Mouse (Mus musculus) cerebellum, adult 11-12 months (tissue): ENCODE results near the gene Fer1l5.

Experiments used
- DNase-seq: peaks from one replicate; pipeline ENCODE4 v3.0.0; 2022

Fer1l5 gene

DNA sequence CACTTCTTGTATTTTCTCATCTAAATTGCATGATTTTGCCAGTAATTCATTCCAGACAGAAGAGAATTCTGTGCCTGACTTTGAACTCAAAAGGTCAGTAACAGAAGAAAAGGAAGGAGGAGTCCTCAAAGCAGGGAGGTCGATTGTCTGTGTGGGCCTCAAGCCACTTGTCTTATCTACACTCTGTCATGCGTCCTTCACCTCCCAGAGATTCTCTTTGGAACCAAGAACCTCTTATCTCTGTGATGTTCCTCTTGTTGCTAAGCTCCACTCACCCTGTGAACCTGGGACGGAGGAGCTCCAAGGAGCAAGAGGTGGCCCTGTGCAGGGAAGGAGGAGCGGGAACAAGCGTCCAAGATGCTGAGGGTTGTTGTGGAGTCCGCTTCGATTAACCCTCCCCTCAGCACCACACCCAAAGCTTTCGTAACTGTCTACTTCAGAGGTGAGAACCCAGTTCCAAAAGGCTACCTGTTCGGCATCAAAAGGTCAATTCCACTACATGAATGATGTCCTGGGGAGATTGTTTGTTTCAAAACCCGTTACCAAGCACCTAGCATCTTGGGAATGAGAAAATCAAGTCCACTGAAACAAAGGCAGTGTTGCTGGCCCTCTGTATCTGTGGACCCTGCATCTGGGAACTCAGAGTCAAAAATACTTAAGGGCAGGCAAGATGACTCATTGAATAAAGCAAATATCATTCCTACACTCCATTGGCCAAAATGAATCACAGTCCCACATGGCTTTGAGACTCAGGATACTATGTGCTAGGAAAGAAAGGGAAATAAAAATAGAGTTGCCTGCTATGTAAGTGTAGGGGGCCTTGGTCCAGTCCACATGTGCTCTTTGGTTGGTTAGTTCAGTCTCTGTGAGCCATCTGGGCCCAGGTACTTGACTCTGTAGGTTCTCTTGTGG, at the start of gene Fer1l5:
Gene Fer1l5, plus strand, starts transcription at position 358 of the 912 bp plus-strand sequence.
- no peak for DNase-seq

GRCm38 (mm10) chr1:36323076-36323475, 49.0 kb upstream of the Fer1l5 start:
- DNase-seq = no peak

GRCm38 (mm10) chr1:36323746-36324448, 48.2 kb upstream of the Fer1l5 start:
- peak; percentile 52 for DNase-seq

DNA sequence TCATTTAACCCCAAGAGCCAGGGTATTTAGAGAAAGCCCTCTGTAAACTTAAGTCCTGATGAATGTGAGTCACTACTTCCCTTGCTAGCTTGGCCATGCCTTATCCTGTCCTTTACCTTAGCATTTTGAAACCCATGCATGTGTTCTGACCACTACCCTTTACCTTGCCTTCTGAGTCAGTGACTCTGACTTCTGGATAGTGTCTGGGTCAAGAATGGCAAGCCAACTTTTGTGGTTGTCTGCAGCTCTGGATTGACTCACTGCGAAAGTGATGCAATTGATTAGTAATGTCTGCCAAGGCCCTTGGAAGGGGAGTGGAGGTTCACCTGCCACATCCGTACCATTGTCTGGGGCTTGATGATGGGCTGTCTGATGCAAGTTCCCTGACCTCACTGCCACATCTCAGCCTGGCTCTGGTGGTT, 46.2 kb upstream of the Fer1l5 start:
- DNase-seq = no peak

DNA sequence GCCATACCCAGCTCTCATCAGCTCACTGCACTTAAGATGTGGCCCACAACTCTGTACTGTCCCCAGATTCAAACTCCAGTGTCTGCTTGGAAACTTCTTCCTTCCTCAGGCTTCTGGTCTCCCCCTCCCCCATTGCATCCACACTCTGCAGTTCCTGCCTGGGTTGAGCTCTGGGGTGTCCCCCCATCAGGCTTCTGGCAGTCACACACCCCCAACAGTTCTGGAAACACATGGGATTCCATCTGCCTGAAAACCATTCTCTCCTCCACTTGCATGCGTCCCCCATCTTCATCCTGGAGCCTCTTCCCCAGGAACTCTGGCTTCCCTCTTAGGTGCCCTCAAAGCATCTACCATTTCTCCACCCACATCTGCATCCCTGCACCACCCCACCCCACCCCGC, 45.3 kb upstream of the Fer1l5 start:
- DNase-seq = no peak

- DNase-seq = no peak
These were observed 40.3 kb upstream of the Fer1l5 start for GRCm38 (mm10) chr1:36331743-36332142.

DNA sequence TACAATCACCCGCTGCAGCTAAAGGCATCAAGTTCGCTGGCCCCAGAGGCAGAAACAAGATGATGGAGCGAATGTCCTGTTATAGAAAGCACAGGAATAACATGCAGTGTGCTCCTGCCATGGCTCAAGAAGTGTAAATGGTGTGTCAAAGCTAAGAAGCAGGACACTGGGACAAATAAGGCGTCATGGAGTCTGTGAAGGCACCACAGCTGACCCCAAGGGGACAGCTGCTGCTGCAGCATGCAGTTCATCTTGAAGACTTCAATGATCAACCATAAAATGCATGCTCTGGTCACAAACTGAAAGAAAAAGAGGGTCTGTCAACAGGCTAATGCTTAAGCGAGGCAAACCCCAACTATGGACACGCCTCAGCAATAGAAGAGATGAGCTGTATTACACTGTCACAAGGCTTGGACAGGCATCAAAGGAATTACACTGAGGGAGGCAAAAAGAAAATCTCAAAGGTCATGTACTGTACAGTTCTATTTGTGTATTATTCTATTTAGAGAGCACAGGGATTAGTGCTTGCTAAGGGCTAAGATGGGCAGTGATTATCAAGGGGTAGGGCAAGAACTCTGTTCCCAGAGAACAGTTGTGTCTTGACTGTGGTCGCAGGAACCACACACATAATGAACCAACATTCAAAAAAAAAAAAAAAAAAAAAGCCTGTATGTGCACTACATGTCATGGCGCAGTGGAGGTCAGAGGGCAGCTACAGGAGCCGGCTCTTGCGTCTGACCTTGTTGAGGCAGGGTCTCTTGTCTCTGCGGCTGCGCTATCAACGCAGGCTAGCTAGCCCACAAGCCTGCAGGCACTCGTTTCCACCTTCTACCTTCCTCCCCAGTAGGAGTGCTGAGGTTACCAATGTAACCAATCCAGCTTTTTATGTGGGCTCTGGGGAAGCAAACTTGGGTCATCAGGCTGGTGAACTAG, 38.9 kb upstream of the Fer1l5 start:
- no peak for DNase-seq

- DNase-seq = no peak
These were observed 29.5 kb upstream of the Fer1l5 start for GRCm38 (mm10) chr1:36342547-36342946.

GRCm38 (mm10) chr1:36352351-36352750, 19.7 kb upstream of the Fer1l5 start:
- no peak for DNase-seq

- no peak for DNase-seq
These were observed 15.0 kb upstream of the Fer1l5 start for GRCm38 (mm10) chr1:36356955-36357695.

GRCm38 (mm10) chr1:36367698-36368097, 4.4 kb upstream of the Fer1l5 start:
- DNase-seq = no peak

DNA sequence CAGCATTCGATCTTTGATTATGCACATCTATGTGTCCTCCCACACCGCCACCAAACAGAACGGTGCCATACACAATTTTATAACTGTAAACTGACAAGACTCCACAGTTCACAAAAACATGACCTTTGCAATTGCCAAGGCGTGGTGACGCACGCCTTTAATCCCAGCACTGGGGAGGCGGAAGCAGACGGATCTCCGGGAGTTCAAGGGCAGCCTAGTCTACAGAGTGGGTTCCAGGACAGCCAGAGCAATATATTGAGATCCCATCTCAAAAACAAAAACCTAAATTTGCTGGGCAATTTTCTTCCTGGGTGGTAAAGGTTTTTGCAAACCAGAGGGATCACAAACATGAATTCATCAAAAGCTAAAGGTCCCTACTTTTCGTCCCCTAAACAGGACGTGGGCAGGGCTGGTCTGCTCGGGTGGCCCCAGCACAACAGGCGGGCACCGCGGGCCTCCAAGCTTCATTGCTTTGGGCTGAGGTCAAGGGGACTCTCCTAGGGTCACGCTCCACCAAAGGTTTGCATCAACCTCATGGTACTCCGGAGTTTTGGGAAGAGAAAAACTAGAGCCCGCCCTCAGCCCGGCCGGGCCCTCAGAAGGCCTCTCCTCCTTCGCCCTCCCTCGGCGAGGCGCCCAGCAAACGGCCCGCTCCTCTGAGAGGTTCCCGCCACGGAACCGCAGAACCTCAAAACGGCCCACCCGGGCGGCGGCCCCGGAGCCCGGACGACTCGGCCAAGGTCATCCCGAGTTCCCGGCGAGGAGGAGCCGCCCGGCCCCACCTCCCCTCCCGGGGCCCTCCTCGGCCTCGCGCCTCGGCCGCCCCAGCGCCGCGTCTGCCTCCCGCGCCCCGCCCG, 3.8 kb upstream of the Fer1l5 start:
- DNase-seq = peak; percentile 54

DNA sequence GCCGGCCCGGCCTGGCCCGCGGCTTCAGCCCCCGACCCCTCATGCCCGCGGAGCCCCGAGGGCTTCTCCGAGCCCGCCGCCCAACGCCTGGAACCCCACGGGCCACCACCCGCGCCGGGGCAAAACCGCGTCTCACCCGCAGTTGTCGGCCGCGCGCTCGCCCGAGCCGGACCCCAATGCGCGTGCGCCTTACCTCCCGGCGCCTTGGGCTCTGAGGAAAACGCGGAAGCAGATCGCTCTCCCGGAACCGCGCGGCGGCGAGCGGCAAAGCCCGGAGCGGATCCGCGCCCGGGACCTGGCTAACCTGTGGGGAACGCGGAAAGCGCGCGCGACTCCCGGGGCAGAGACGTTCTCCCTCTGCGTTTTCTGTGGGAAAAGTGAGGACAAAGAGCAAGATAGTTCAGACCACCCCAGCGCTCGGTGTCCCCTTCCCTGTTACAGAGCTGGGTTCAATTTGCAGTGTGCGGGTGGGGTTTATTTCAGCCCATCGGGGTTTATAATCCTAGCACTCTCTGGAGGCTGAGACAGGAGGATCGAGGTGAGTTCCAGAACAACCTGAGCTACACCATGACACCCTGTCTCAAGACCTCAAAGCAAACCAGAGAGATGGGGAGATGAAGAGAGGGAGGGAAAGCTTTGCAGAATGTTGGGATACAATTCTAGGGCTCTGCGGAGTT, 3.0 kb upstream of the Fer1l5 start, which contains the start of gene Kansl3:
Gene Kansl3, minus strand, starts transcription at position 213 of the 677 bp plus-strand sequence.
- peak; percentile 78 for DNase-seq

- DNase-seq = no peak
These were observed 1.2 kb upstream of the Fer1l5 start for GRCm38 (mm10) chr1:36370918-36371317.

DNA sequence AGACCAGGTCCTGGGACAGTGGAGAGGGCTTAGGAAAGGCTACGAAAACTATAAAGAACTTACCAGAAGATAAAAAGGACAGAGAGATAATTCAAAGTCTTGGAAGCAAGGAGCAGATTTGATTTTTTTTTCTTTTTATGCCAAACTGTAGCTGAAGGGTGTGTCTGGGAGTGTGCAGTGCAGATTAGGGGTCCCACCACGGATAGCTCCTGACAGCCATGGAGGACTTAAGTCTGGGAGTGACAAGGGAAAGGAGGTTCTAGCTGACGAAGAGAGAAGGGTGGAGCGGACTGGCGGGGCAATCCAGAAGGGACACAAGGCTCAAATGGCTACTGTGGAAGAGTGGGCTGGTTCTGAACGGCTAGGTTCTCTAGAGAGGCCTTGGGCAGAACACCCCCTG, 6.8 kb downstream of the Fer1l5 start:
- DNase-seq = no peak

GRCm38 (mm10) chr1:36379582-36379981, 7.5 kb downstream of the Fer1l5 start:
- no peak for DNase-seq

DNA sequence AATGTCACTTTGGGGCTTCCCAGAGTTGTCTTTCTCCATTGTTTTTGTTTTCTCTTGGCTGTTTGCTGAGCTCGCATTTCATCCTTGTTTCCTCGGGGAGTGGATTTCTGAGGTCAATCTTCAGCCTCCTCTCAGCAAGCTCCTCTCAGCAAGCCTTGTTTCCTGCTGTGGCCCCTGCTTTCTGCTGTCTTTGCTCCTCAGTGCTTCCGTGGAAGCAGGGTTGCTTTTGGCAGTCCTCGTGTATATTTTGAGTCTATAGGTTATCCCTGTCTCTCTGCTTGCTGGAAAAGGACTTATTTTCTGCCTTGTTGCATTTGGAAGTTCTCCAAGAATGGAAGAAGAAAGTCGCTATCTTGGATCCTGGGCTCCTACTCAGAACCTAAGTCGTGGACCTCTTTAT, 24.9 kb downstream of the Fer1l5 start:
- no peak for DNase-seq

DNA sequence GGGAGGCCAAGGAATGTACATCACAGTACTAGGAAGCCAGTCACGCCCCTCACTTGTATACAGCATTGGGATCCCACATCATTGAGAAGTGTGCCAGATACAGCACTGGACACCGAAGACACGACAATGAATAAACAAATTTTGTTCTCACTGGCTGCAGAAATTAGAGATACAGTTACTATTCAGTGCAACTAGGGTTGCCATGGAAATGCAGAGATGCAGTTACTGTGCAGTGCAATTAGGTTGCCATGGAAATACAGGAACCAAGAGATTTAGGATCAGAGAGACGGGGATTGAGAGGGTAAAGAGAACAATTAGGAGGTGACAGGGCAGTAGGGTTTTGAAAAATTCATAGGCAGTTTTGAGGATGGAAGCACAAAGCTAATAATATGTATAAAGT, 29.4 kb downstream of the Fer1l5 start:
- DNase-seq = no peak

GRCm38 (mm10) chr1:36404531-36404930, 32.4 kb downstream of the Fer1l5 start:
- no peak for DNase-seq

- DNase-seq = no peak
These were observed 57.4 kb downstream of the Fer1l5 start for GRCm38 (mm10) chr1:36429511-36429910.

DNA sequence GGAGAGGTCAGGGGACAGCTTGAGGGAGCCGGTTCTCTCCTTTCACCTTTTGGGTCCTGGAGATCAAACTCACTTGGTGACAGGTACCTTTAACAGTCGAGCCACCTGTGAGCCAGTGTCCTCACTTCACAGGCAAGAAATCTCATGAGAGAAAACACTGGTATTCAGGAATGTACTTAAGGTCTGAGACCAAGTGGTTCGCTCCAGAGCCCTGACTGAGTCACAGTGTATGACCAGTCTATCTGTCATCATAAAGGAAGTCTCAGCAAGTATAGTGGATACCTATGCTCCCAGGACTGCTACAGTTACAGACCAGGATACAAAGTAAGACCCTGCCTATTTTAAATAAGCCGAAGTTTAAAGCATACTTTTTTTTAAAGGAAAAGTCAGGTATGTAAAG, 60.9 kb downstream of the Fer1l5 start:
- DNase-seq = no peak
